Mouse (Mus musculus) olfactory bulb, adult 2 months (tissue): ENCODE data around the gene Tlr7.

Source experiments
- CTCF ChIP-seq: fragments of 200-500 bp; IDR thresholded peaks from 2 replicates; pipeline ENCODE4 v1.5.1; 2012; ENCODE audit warnings: low read depth, mild to moderate bottlenecking, low read length, moderate library complexity; ENCODE audit not compliant: insufficient read depth
- POLR2A ChIP-seq: fragments of 200-500 bp; IDR thresholded peaks from 2 replicates; pipeline ENCODE4 v1.6.1; 2012; ENCODE audit warnings: mild to moderate bottlenecking, low read depth, low read length, moderate library complexity; ENCODE audit not compliant: insufficient read depth

DNA sequence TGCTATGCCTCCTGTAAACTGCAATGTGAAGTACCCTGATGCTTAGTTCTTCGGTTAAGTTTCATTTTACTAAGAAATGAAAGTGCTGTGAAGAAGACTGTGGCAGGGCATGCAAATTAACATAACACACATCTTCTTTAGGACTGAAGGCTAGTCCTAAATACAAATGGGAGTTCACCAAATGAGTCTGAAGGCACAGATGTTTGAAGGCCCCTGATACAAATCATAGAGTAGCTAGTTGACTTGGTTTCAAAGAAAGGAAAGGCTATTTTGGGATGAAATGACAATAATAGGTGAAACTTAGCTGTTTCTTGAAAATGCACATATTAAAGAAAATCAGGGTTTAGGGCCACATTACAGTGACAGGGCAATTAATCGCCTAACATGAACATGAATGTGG is 9.8 kb upstream of the Tlr7 start:
- TF ChIP-seq CTCF (no peak), POLR2A (no peak)
